Mouse (Mus musculus) limb, embryonic 11.5 days (tissue): Measurements from ENCODE around the gene Msx3. TPM values are rescaled to one million over a fixed set of nuclear protein-coding genes. Genes with fewer than 3 reads are reported as not detected.

Experiments
- ATAC-seq: fragments of 200-750 bp; cut with Nextera tagmentation; 2 replicates; pipeline ENCODE4 v1.8.0; 2017; ENCODE audit warnings: low read depth; ENCODE audit not compliant: insufficient number of reproducible peaks, low FRiP score, low TSS enrichment
- DNase-seq: peaks from one replicate; pipeline ENCODE4 v3.0.0-alpha.2; 2015; ENCODE audit warnings: low spot score
- H3K27ac ChIP-seq: fragments of 300-500 bp; sonication (generic); replicated peaks from 2 replicates; pipeline ENCODE4 v1.5.1; 2014; ENCODE audit warnings: low read depth, mild to moderate bottlenecking, low read length
- H3K27me3 ChIP-seq: fragments of 300-500 bp; sonication (generic); 2 replicates; pipeline ENCODE4 v1.6.1; 2014; ENCODE audit warnings: mild to moderate bottlenecking, low read length, mixed read lengths; ENCODE audit not compliant: control insufficient read depth, insufficient read depth
- H3K36me3 ChIP-seq: fragments of 300-500 bp; sonication (generic); 2 replicates; pipeline ENCODE4 v1.6.1; 2014; ENCODE audit warnings: mild to moderate bottlenecking, low read length, moderate library complexity, mixed read lengths; ENCODE audit not compliant: control insufficient read depth, insufficient read depth
- H3K4me1 ChIP-seq: fragments of 300-500 bp; sonication (generic); 2 replicates; pipeline ENCODE4 v1.6.1; 2014; ENCODE audit warnings: low read length, mixed read lengths; ENCODE audit not compliant: control insufficient read depth, insufficient read depth
- H3K4me2 ChIP-seq: fragments of 300-500 bp; sonication (generic); 2 replicates; pipeline ENCODE4 v1.6.1; 2014; ENCODE audit warnings: low read depth, mild to moderate bottlenecking, moderate library complexity; ENCODE audit not compliant: severe bottlenecking
- H3K4me3 ChIP-seq: fragments of 300-500 bp; sonication (generic); 2 replicates; pipeline ENCODE4 v1.5.1; 2014; ENCODE audit warnings: low read depth, low read length
- H3K9ac ChIP-seq: fragments of 300-500 bp; sonication (generic); 2 replicates; pipeline ENCODE4 v1.6.1; 2014; ENCODE audit warnings: mild to moderate bottlenecking, low read length
- H3K9me3 ChIP-seq: fragments of 300-500 bp; sonication (generic); 2 replicates; pipeline ENCODE4 v1.6.1; 2016; ENCODE audit warnings: low read length; ENCODE audit not compliant: control insufficient read depth
- WGBS: fragments of 180-500 bp; shearing (Covaris S2); extraction: QIAGEN DNeasy Blood & Tissue Kit; methylation state at CpG from one replicate; pipeline ENCODE4 v1.1.7; 2014; 5-methylcytosine and 5-hydroxymethylcytosine counted together
- polyA plus RNA-seq: library from polyadenylated mRNA; unstranded; fragments of >200 nt; fragmentation: Nextera tagmentation; extraction: Ambion mirVana; gene quantifications from 2 replicates; pipeline ENCODE4 v1.2.1, GENCODE M21; 2014

Gene Msx3
- polyA plus RNA-seq, 1 experiment from 2014 or later, result not detected

DNA sequence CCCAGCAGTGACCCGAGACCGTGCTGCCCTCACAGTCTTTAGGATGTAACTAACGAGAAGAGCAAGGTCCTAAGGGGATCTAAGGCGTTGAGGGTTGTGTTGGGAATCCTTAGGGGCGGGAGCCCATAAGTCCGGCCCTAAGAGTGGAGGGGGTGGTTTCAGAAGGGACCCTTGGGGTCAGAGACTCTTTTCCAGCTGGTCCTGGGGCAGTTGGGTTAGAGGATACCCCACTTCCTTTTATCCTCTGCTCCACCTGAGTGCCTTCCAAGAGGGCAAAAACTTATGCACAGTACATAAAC, 12.9 kb upstream of the Msx3 start:
- peaks cover 58% of the 10 kb centered on the region for H3K27me3 ChIP-seq
- peak overlapping the region; percentile 34; the same call in 1 of the 2 replicates for H3K4me3 ChIP-seq
- no peaks in the 10 kb centered on the region for H3K36me3 ChIP-seq
- no peak overlapping the region for H3K27ac ChIP-seq
- no peaks in the 10 kb centered on the region for H3K9me3 ChIP-seq
- 5% methylated on average over 6 of the region's 6 CpGs for WGBS
- no peak overlapping the region for H3K9ac ChIP-seq
- peaks cover 5% of the 10 kb centered on the region for H3K4me1 ChIP-seq
- no peak for ATAC-seq
- H3K4me2 ChIP-seq, result peak overlapping the region; percentile 83
- no peak for DNase-seq

DNA sequence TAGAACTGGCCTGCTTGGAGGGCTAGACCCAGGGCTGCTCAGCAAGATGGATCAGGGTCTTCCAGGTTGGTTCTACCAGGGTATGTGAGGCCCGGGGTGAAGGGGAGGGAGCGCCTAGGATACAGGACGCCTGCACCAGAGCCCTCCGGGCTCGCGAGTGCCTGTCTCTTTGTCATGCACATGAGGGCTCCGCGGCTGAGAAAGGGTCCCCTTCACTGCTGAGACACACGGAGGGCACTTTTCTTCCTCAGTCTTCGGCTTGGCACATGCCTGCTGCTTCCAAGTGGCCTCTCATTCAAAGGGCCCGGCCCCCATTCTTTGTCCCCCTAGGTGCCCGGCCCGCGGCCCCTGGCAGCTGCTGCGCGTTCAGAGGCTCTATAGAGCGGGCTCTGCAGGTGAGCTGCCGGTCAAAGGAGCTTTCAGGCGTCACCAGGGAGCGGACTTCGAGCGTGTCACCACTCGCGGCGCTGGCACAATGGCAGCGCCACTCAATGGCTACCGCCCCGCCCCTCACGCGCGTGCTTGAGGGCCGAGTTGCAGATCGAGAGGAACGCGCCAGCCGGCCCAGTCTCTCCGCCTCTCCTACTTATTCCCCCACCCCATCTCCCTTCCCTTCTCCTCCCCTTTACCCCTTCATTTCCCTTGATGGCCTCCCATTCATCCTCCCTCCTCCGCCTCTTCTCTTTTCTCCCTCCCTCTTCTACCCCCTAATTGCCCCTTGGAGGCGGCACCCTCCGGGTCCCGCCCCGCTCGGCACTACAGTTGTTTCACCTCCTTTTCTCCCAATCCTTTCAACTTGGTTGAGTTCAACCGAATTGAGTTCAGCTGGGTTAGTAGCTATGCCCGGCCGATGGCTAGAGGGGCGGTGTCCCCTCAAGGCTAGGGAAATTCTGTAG, 12.3 kb upstream of the Msx3 start:
- Histone ChIP-seq H3K4me1 (peaks cover 5% of the 10 kb centered on the region), H3K27me3 (peaks cover 63% of the 10 kb centered on the region), H3K36me3 (no peaks in the 10 kb centered on the region), H3K9ac (peak overlapping the region; percentile 46), H3K27ac (no peak overlapping the region), H3K9me3 (no peaks in the 10 kb centered on the region), H3K4me2 (peak overlapping the region; percentile 83), H3K4me3 (peak overlapping the region; percentile 34)
- WGBS, result 1% methylated on average over 47 of the region's 47 CpGs
- DNase-seq (peak; percentile 70), ATAC-seq (no peak)

DNA sequence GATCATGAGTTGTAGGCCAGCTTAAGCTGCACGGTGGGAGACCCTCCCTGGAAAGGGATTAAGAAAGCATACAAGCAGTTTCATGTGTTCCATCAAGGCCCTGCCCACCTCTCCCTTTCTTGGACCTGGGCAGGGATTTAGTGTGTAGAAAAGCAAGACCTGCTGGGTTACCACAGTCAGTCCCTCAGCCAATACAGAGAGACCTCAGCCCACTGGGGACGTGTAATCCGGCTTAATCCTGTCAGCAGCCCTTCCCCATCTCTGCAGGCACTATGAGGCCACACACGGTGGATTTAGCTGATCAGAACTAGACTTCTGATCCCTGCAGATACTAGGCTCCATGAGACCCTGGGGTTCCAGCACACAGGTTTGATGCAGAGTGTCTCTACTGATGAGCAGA, 10.7 kb upstream of the Msx3 start:
- no peak overlapping the region for H3K27ac ChIP-seq
- no peaks in the 10 kb centered on the region for H3K9me3 ChIP-seq
- no peak for ATAC-seq
- WGBS, result 35% methylated on average over 4 of the region's 4 CpGs
- DNase-seq, result no peak
- H3K4me3 ChIP-seq, result no peak overlapping the region
- peaks cover 66% of the 10 kb centered on the region for H3K27me3 ChIP-seq
- H3K9ac ChIP-seq, result no peak overlapping the region
- no peak overlapping the region for H3K4me2 ChIP-seq
- peaks cover 5% of the 10 kb centered on the region for H3K4me1 ChIP-seq
- no peaks in the 10 kb centered on the region for H3K36me3 ChIP-seq

DNA sequence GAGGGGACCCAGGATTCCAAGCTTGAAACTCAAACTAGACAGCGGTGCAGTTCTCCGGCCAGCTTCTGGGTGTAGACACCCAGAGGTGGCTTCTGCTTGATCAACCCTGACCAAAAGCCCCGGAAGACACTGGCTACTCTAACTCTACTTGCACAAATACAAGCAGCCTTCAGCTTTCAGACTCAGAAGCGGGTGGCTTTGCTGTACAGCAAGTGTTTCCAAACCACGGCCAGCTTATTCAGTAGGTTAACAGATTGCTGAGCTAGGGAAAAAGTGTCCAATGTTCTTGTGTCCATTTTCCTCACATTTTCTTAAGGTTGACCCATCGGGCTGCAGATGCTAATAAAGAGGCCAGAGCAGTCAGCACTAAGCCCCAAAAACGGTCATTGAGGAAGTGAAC, 9.6 kb upstream of the Msx3 start:
- Histone ChIP-seq H3K4me3 (peak overlapping the region; percentile 43), H3K4me1 (peaks cover 5% of the 10 kb centered on the region), H3K27ac (no peak overlapping the region), H3K36me3 (no peaks in the 10 kb centered on the region), H3K4me2 (peak overlapping the region; percentile 86), H3K9ac (peak overlapping the region; percentile 79), H3K9me3 (no peaks in the 10 kb centered on the region), H3K27me3 (peaks cover 62% of the 10 kb centered on the region)
- WGBS, result 21% methylated on average over 7 of the region's 7 CpGs
- no peak for ATAC-seq
- DNase-seq, result no peak

DNA sequence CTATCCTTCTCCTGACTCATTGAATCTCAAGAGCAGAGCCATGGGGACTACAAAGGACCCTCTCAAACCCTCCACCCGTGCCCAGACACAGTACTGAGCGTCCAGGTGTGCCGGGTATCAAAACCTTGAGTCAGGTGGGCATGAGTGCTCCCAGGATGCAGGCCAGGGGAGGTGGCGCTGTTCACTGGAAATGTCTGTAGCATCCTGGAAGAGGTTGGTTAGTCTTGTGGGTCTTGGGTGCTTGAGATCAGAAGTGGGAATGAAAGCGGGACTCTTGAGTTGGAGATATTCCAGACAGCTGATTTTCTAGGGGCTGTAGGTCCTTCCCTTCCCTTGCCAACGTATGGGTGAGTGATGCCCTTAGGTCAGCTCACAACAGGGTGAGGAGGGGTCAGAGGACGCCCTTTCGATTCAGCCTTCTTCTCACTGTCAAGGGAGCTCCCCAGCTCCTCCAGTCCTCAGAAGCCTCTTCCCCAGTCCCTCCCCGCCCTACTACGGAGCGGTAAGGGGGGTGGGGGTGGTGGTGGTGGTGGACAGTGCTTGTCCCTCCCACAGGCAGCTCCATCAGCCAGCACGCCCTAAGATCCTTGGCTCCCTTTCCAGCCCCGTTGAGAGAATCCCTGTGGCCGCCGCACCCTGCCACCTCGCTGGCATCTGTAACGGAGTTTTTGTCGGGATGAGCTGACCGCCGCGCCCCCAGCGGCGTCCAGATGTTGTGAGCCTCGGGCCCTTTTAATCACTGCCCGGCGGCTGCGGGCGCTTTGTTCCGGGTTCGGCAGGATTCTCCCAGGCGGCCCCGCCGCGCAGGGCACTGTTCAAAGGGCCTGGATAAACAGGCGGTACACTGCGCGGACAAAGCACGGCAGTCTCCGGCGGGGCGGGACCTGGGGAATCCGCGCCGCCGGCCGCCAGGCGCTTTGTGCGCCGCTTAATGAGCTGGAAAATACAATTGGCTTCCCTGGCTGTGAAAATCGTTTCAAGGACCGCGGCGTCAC, 8.8 kb upstream of the Msx3 start:
- Histone ChIP-seq H3K27ac (no peak overlapping the region), H3K27me3 (peaks cover 62% of the 10 kb centered on the region), H3K9ac (peak overlapping the region; percentile 79), H3K9me3 (no peaks in the 10 kb centered on the region), H3K4me2 (peak overlapping the region; percentile 86), H3K4me3 (peak overlapping the region; percentile 43), H3K36me3 (no peaks in the 10 kb centered on the region), H3K4me1 (peaks cover 5% of the 10 kb centered on the region)
- peak; percentile 40; the same call in 1 of the 2 replicates for ATAC-seq
- WGBS, result 2% methylated on average over 53 of the region's 53 CpGs
- DNase-seq, result peak; percentile 78

DNA sequence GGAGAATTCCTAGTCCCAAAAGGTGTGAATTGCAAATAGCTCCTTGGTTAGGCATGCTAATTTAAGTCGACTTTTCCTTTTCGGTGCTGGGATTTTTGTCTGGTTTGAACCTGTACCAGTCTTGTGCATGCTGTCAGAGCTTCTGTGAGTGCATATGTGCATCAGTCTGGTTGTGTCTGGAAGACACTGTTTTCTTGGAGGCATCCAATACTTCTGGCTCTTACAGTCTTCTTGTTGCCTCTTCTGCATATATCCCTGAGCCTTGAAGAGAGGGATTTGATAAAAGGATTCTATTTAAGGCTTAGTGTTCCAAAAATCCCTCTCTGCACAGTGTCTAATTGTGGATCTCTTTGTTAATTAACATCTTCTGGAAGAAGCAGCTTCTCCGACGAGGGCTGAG, 5.2 kb upstream of the Msx3 start:
- Histone ChIP-seq H3K27me3 (peaks cover 58% of the 10 kb centered on the region), H3K9ac (no peak overlapping the region), H3K4me2 (no peak overlapping the region), H3K9me3 (no peaks in the 10 kb centered on the region), H3K27ac (no peak overlapping the region), H3K4me1 (no peaks in the 10 kb centered on the region), H3K36me3 (no peaks in the 10 kb centered on the region), H3K4me3 (no peak overlapping the region)
- 75% methylated on average over 4 of the region's 4 CpGs for WGBS
- no peak for ATAC-seq
- no peak for DNase-seq

DNA sequence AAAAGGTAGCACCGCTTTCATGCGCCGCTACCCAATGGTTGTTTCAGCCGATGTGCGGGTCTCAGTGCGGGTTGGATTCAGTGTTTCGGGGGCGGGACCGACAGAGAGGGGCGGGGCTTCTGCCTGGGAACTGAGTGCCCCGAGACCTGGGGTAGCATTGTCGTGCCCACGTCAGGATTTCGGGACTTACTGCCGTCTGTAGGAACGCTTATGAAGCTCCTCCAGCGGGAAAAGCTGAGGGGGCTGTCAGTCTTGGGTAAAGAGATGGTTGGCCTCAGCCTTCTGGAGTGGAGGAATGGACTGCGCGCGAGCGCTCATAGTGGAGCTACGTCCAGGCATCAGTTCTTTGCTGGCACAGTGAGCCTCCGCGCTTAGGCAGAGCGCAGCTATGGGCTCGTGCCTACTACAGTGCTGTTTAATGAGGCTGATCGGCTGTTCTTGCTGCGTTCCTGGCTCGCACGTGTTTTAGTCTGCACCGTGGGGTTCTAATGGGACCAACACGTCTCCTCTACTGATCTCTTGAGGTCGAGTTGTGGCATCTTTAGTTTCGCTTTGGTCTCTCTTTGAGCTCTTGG, 313 bp upstream of the Msx3 start:
- ATAC-seq (peak; percentile 66), DNase-seq (peak; percentile 60)
- no peaks in the 10 kb centered on the region; the same call in 1 of the 2 replicates for H3K4me1 ChIP-seq
- WGBS, result under 1% methylated on average over 34 of the region's 34 CpGs
- no peak overlapping the region for H3K9ac ChIP-seq
- no peaks in the 10 kb centered on the region for H3K36me3 ChIP-seq
- H3K4me3 ChIP-seq, result peak overlapping the region; percentile 30
- no peaks in the 10 kb centered on the region for H3K9me3 ChIP-seq
- peak overlapping the region; percentile 45 for H3K4me2 ChIP-seq
- peaks cover 74% of the 10 kb centered on the region for H3K27me3 ChIP-seq
- H3K27ac ChIP-seq, result no peak overlapping the region

DNA sequence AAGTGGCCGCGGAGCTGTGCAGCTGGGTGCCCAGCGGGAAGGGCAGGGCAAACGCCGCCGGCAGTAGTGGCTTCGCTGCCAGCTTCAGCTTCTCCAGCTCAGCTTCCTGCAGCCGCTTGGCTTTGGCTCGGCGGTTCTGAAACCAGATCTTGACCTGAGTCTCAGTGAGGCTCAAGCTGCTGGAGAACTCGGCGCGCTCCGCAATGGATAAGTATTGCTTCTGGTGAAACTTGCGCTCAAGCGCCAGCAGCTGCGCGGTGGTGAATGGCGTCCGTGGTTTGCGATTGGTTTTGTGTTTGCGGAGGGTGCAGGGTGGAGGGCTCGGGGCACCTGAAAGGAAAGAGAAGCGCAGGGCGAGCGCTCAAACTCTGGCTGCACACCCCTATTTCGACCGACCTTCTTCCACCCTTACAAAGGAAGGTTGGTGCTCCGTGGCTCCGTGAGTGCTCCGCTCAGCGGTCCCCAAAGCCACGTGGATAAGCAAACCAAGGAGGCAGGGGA, 1.0 kb downstream of the Msx3 start:
- Histone ChIP-seq H3K4me1 (no peaks in the 10 kb centered on the region; the same call in 1 of the 2 replicates), H3K9me3 (no peaks in the 10 kb centered on the region), H3K27me3 (peaks cover 72% of the 10 kb centered on the region), H3K4me2 (peak overlapping the region; percentile 45), H3K27ac (no peak overlapping the region), H3K36me3 (no peaks in the 10 kb centered on the region), H3K9ac (0 out of 2 replicates have a peak overlapping the region, but pooled peaks have one; percentile 7), H3K4me3 (peak overlapping the region; percentile 30)
- under 1% methylated on average over 33 of the region's 33 CpGs for WGBS
- DNase-seq, result peak; percentile 72
- no peak for ATAC-seq
